Mouse (Mus musculus) midbrain, embryonic 11.5 days (tissue): Measurements from ENCODE around the gene Baz1a. TPM values are rescaled to one million over a fixed set of nuclear protein-coding genes. Genes with fewer than 3 reads are reported as not detected.
"Not testable (repeated sequence)": the region's sequence is repeated elsewhere in the genome, so short reads cannot be mapped to it uniquely, and the experiment has no call there.

Experiments used
- ATAC-seq: fragments of 200-750 bp; cut with Nextera tagmentation; 2 replicates; pipeline ENCODE4 v1.8.0; 2017; ENCODE audit warnings: moderate TSS enrichment, moderate library complexity; ENCODE audit not compliant: low FRiP score
- DNase-seq: peaks from one replicate; pipeline ENCODE4 v3.0.0; 2015; ENCODE audit warnings: low spot score; ENCODE audit errors: missing footprints
- H3K27ac ChIP-seq: fragments of 300-500 bp; sonication (generic); 2 replicates; pipeline ENCODE4 v1.5.1; 2014; ENCODE audit warnings: low read depth, low read length
- H3K27me3 ChIP-seq: fragments of 300-500 bp; sonication (generic); 2 replicates; pipeline ENCODE4 v1.6.1; 2014; ENCODE audit warnings: mild to moderate bottlenecking, low read length, moderate library complexity, mixed read lengths; ENCODE audit not compliant: control insufficient read depth, insufficient read depth
- H3K36me3 ChIP-seq: fragments of 300-500 bp; sonication (generic); 2 replicates; pipeline ENCODE4 v1.6.1; 2014; ENCODE audit warnings: mild to moderate bottlenecking, low read length, moderate library complexity, mixed read lengths; ENCODE audit not compliant: control insufficient read depth, insufficient read depth
- H3K4me1 ChIP-seq: fragments of 300-500 bp; sonication (generic); 2 replicates; pipeline ENCODE4 v1.6.1; 2014; ENCODE audit warnings: low read length; ENCODE audit not compliant: control insufficient read depth, insufficient read depth
- H3K4me2 ChIP-seq: fragments of 300-500 bp; sonication (generic); 2 replicates; pipeline ENCODE4 v1.6.1; 2014; ENCODE audit warnings: mild to moderate bottlenecking, moderate library complexity
- H3K4me3 ChIP-seq: fragments of 300-500 bp; sonication (generic); 2 replicates; pipeline ENCODE4 v1.5.1; 2014; ENCODE audit warnings: low read depth, low read length
- H3K9ac ChIP-seq: fragments of 300-500 bp; sonication (generic); 2 replicates; pipeline ENCODE4 v1.6.1; 2014; ENCODE audit warnings: low read length
- H3K9me3 ChIP-seq: fragments of 300-500 bp; sonication (generic); 2 replicates; pipeline ENCODE4 v1.6.1; 2016; ENCODE audit warnings: low read length; ENCODE audit not compliant: control insufficient read depth
- WGBS: fragments of 180-500 bp; shearing (Covaris S2); extraction: QIAGEN DNeasy Blood & Tissue Kit; methylation state at CpG from one replicate; pipeline ENCODE4 v1.1.7; 2014; 5-methylcytosine and 5-hydroxymethylcytosine counted together
- polyA plus RNA-seq: library from polyadenylated mRNA; unstranded; fragments of >200 nt; fragmentation: Nextera tagmentation; extraction: Ambion mirVana; gene quantifications from 2 replicates; pipeline ENCODE4 v1.2.1, GENCODE M21; 2014

Gene Baz1a
- polyA plus RNA-seq, 1 experiment from 2014 or later, result 34.3 TPM

DNA sequence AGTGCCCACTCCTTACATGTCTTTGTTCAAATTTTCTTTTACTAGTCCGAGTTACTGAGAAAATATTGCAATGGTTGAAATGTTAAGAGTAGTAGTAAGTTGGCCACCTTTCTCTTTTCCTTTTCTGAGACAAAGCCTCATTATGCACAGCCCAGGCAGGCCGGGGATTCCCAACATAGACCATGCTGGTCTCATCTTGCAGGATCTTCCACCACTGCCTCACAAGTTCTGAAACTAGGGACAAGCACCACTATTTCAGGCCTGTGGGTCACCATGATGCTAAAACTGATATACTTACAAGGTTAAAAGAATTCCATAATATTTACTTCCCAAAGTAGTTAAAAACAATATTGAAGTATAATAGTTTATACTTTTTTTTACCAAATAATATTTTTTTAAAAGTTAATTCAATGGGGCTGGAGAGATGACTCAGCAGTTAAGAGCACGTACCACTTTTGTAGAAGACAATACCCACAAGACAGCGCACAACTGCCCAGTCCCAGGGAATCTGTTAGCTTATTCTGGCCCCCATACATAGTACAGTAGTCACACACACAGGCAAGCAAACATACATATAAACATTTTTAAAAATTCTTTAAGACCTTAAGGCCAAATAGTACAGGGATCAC lies 48.5 kb downstream of the Baz1a start:
- DNase-seq, result no peak
- no peak overlapping the region for H3K4me3 ChIP-seq
- H3K9me3 ChIP-seq, result no peaks in the 10 kb centered on the region
- no peak overlapping the region for H3K27ac ChIP-seq
- 94% methylated on average over 4 of the region's 4 CpGs for WGBS
- ATAC-seq, result no peak
- 0 out of 2 replicates have a peak, but pooled peaks cover 2% of the 10 kb centered on the region for H3K36me3 ChIP-seq
- no peaks in the 10 kb centered on the region for H3K4me1 ChIP-seq
- H3K27me3 ChIP-seq, result no peaks in the 10 kb centered on the region
- no peak overlapping the region for H3K4me2 ChIP-seq
- no peak overlapping the region for H3K9ac ChIP-seq

DNA sequence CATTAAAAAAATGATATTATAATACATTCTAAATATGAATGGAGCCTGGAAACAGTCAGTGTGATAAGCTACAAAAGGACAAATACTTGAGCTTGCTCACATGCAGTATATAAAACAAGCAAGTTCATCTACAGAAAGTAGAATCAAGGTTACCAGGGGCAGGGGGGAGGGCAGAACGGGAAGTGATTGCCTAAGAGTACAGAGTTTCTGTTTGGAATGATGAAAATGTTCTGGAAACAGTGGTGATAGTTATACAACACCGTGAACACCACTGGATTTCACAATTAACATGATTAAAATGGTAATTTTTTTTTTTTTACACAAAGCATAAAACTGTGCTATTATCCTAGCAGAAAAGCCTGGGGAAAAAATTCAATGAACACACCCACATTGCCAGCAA lies 54.6 kb downstream of the Baz1a start:
- ATAC-seq (no peak), DNase-seq (no peak)
- WGBS, result 83% methylated on average over 2 of the region's 2 CpGs
- Histone ChIP-seq H3K27me3 (no peaks in the 10 kb centered on the region), H3K4me2 (no peak overlapping the region), H3K4me1 (no peaks in the 10 kb centered on the region), H3K36me3 (0 out of 2 replicates have a peak, but pooled peaks cover 2% of the 10 kb centered on the region), H3K9me3 (no peaks in the 10 kb centered on the region), H3K4me3 (no peak overlapping the region), H3K9ac (no peak overlapping the region), H3K27ac (no peak overlapping the region)

DNA sequence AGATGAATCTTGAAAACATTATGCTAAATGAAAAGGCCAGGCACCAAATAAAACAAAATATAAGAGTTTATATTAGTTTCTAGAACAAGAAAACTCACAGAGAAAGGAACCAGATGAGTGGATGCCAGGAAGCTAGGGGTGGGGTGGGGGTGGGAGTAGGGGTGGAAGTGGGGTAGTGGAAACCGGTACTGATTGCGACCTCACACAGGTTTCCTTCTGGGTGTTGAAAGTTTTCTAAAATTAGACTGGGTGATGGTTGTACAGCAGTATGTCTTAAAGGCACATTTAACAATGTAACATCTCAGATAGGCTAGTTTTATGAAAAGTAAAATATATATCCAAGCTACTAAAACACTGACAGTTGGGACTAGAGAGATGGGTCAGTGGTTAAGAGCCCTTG lies 57.2 kb downstream of the Baz1a start:
- Histone ChIP-seq H3K4me3 (no peak overlapping the region), H3K27me3 (no peaks in the 10 kb centered on the region), H3K27ac (no peak overlapping the region), H3K9me3 (no peaks in the 10 kb centered on the region), H3K36me3 (no peaks in the 10 kb centered on the region; the same call in 1 of the 2 replicates), H3K4me1 (no peaks in the 10 kb centered on the region), H3K9ac (no peak overlapping the region), H3K4me2 (no peak overlapping the region)
- ATAC-seq (no peak), DNase-seq (no peak)
- 86% methylated on average over 2 of the region's 2 CpGs for WGBS

DNA sequence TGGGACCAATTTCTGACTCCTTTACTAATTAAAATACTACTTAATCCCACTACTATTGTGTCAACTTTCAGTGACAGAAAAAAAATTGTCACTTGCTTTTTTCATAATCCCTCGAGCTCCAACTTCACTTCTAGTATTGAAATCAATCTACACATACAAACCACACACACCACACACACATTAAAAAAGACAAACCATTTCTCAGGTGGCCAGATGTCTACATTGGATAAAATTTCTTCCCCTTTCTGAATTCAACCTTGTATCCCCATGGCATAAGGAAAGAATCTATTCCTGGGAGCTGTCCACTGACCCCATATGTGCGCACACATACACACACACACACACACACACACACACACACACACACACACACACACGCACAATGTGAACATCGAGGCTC lies 57.7 kb downstream of the Baz1a start:
- no peaks in the 10 kb centered on the region for H3K27me3 ChIP-seq
- H3K4me3 ChIP-seq, result no peak overlapping the region
- 93% methylated on average over 4 of the region's 4 CpGs for WGBS
- no peak overlapping the region for H3K27ac ChIP-seq
- no peak overlapping the region for H3K4me2 ChIP-seq
- no peaks in the 10 kb centered on the region for H3K4me1 ChIP-seq
- H3K9me3 ChIP-seq, result no peaks in the 10 kb centered on the region
- DNase-seq, result no peak
- H3K9ac ChIP-seq, result no peak overlapping the region
- no peak for ATAC-seq
- H3K36me3 ChIP-seq, result no peaks in the 10 kb centered on the region; the same call in 1 of the 2 replicates

DNA sequence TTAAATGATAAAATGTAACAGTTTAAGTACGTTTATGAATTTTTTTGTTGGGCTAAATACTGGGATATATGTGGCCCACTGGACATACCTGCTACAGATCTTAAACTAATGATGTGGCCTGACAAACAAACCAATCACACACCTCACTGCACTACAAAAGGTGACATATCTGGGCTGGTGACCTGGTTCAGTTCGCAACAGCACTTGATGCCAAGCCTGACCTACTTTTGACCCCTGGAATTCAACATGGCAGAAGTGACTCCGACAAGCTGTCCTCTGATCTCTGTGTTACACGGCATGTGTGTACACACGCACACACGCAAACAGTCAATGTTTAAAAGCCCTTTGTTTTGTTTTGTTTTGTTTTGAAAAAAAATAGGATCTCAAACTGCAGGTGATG lies 68.0 kb downstream of the Baz1a start:
- Histone ChIP-seq H3K9me3 (no peaks in the 10 kb centered on the region), H3K27ac (no peak overlapping the region), H3K36me3 (no peaks in the 10 kb centered on the region), H3K4me1 (no peaks in the 10 kb centered on the region), H3K27me3 (no peaks in the 10 kb centered on the region), H3K4me2 (no peak overlapping the region), H3K4me3 (no peak overlapping the region), H3K9ac (no peak overlapping the region)
- DNase-seq (no peak), ATAC-seq (no peak)
- WGBS, result 87% methylated on average over 6 of the region's 6 CpGs

DNA sequence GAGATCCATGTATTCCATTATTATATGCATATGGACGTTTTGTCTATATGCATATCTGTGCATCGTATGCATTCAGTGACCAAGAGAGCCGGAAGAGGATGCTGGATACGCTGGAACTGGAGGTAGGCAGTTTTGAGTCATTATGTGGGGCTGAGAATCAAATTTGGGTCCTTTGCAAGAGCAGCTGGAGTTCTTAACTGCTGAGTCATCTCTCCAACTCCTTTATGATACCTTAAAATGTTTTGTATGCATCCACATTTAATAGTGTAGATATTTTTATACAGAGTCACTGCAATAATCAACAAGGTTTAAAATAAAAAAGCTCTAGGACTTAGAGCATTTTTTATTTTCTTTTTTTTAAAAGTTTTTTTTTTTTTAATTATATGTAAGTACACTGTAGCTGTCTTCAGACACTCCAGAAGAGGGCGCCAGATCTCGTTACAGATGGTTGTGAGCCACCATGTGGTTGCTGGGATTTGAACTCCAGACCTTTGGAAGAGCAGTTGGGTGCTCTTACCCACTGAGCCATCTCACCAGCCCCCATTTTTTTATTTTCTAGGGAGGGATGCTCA lies 71.5 kb downstream of the Baz1a start:
- H3K9ac ChIP-seq, H3K27me3 ChIP-seq, ATAC-seq, H3K27ac ChIP-seq, H3K4me3 ChIP-seq, H3K4me2 ChIP-seq, H3K4me1 ChIP-seq, H3K36me3 ChIP-seq, DNase-seq, H3K9me3 ChIP-seq: not testable (repeated sequence)
- WGBS, result 90% methylated on average over 6 of the region's 6 CpGs

DNA sequence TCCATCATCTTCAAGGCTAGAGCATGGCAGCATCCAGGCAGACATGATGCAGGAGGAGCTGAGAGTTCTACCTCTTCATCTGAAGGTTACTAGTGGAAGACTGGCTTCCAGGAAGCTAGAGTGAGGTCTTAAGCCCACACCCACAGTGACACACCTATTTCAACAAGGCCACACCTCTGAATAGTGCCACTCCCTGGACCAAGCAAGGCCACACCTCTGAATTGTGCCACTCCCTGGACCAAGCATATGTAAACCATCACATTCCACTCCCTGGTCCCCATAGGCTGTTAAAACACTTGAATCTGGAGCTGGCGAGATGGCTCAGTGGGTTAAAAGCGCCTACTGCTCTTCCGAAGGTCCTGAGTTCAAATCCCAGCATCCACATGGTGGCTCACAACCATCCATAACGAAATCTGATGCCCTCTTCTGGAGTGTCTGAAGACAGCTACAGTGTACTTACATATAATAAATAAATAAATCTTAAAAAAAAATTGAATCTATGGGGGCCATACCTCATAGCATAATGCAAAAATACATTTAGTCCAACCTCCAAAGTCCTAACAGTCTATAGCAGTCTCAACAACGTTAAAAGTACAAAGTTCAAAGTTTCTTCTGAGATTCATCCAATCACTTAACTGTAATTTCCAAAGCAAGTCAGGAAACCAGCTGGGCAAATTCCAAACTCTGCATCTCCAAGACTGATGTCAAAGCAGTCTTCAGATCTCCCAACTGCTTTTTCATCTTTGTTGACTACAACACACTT lies 76.4 kb downstream of the Baz1a start:
- 91% methylated on average over 5 of the region's 5 CpGs for WGBS
- not testable (repeated sequence) for H3K4me1 ChIP-seq, H3K27me3 ChIP-seq, H3K4me2 ChIP-seq, H3K4me3 ChIP-seq, H3K9me3 ChIP-seq, H3K9ac ChIP-seq, DNase-seq, H3K36me3 ChIP-seq, ATAC-seq, H3K27ac ChIP-seq

DNA sequence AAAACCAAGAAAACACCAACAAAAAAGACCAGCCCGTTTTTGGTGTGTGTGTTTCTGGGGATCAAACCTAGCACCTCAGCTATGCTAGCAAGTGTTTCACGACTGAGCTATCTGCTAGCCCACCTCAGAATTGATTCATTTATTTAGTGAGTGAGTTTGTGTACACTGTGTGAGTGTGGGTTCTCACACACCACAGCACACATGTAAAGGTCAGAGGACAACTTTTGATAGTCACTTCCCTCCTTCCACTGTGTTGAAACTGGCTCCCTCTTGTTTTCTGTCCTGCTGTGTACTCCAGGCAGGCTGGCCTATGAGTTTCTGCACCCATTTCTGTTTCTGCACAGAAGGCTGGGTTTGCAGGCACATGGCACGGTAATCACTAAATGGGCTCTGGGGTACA lies 103.8 kb downstream of the Baz1a start:
- DNase-seq, result no peak
- Histone ChIP-seq H3K27ac (no peak overlapping the region), H3K36me3 (peaks cover 16% of the 10 kb centered on the region), H3K4me2 (no peak overlapping the region), H3K27me3 (no peaks in the 10 kb centered on the region), H3K9me3 (no peaks in the 10 kb centered on the region; the same call in 1 of the 2 replicates), H3K4me1 (no peaks in the 10 kb centered on the region), H3K9ac (no peak overlapping the region), H3K4me3 (no peak overlapping the region)
- ATAC-seq, result no peak
- WGBS, result 84% methylated on average over 3 of the region's 3 CpGs

DNA sequence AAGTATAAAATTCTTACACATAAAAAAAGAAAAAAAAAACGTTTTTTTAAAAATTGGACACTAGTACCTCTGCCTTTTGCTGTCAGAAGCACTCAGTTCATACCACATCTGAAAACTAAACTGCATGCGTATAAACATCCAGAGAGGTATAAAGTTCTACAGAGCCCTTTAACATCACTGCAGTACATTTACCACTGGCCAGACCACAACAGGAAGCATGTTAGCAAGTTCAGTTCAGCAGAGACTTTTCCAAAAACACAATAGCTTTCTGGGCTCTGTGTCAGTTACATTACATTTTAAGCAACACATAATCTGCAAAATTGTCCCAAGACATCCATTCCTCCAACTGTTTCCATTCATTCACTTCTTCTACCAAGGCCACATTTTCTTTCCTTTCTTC lies 121.6 kb downstream of the Baz1a start:
- ATAC-seq, H3K27ac ChIP-seq: not testable (repeated sequence)
- WGBS, result 36% methylated on average over 1 of the region's 2 CpGs

More for the DNA sequence above, 121.6 kb downstream of the Baz1a start:
- not testable (repeated sequence) for DNase-seq, H3K9me3 ChIP-seq, H3K4me3 ChIP-seq, H3K9ac ChIP-seq, H3K36me3 ChIP-seq, H3K27me3 ChIP-seq, H3K4me2 ChIP-seq, H3K4me1 ChIP-seq
